Mouse (Mus musculus) brain, embryonic 14.5 days (tissue): ENCODE data around the gene Gm17662. TPM values are rescaled to one million over a fixed set of nuclear protein-coding genes. Genes with fewer than 3 reads are reported as not detected.
A peak's percentile ranks its signal among the peaks of the same experiment; 100 is the strongest.

ENCODE experiments used
- DNase-seq: peaks from one replicate; pipeline ENCODE4 v3.0.0-alpha.2; 2011; ENCODE audit warnings: low read depth
- CTCF ChIP-seq: fragments of 200-500 bp; IDR thresholded peaks from 2 replicates; pipeline ENCODE4 v1.5.1; 2012; ENCODE audit warnings: inconsistent platforms, mild to moderate bottlenecking, moderate library complexity, borderline replicate concordance; ENCODE audit not compliant: insufficient read depth, insufficient read length; ENCODE audit errors: extremely low read depth
- POLR2A ChIP-seq: fragments of 200-500 bp; IDR thresholded peaks from 2 replicates; pipeline ENCODE4 v1.6.1; 2012; ENCODE audit warnings: mild to moderate bottlenecking, inconsistent platforms, borderline replicate concordance; ENCODE audit not compliant: poor library complexity, insufficient read depth, insufficient read length, severe bottlenecking; ENCODE audit errors: extremely low read depth
- polyA plus RNA-seq: library from polyadenylated mRNA; depleted of rRNA; stranded (reverse); fragments of >200 nt; gene quantifications from 2 replicates; pipeline ENCODE4 v1.2.3, GENCODE M21; 2012

The Gm17662 gene
- polyA plus RNA-seq, 1 experiment: not detected

- TF ChIP-seq CTCF: no peak
- no peak for TF ChIP-seq POLR2A
- no peak for DNase-seq
Observed at GRCm38 (mm10) chr4:104842204-104842603, 14.9 kb upstream of the Gm17662 start.

- TF ChIP-seq CTCF (no peak), POLR2A (no peak)
- peak; percentile 43 for DNase-seq
Observed at GRCm38 (mm10) chr4:104843546-104843945, 13.6 kb upstream of the Gm17662 start.

- TF ChIP-seq CTCF (no peak), POLR2A (no peak)
- DNase-seq: no peak
Observed at GRCm38 (mm10) chr4:104855216-104855615, 1.9 kb upstream of the Gm17662 start.

DNA sequence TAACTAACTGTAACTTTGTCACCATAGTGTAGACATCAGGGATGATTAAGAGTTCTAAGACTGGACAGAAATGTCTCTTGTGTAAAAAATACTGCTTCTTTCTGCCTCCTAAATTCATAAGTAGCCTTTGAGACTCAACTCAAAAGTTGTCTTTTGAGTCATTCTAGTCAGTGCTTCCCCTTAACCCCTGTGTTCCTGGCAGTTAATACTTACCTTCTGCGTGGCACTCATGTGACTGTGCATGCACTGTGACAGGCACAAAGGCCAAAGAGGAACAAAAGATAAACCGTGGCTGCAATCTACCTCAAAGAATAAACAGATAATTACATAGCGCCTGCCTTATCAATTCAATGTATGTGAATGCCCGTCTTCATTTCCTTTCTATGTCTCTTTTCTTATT lies 694 bp downstream of the Gm17662 start:
- TF ChIP-seq POLR2A: no peak
- no peak for TF ChIP-seq CTCF
- DNase-seq: no peak

DNA sequence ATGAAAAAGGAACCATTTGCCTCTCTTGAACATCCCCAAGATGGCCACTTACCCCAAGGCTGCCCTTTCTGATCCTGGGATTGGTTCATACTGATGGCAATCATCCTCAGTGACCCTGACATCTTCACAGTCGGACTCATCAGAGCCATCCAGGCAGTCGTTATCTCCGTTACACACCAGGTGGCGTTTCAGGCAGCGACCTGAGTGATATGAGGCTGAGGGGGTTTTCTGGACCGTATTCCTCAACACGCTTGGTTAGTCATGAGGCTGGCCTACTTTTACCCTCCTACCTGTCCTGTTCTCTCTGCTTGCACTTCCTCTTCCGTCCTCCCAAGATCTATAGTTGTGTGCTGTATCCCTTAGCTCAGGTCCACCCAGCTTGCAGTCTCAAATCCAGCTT lies 4.1 kb downstream of the Gm17662 start:
- DNase-seq: no peak
- TF ChIP-seq CTCF (no peak), POLR2A (no peak)

GRCm38 (mm10) chr4:104864397-104864796 lies 7.3 kb downstream of the Gm17662 start:
- no peak for DNase-seq
- TF ChIP-seq CTCF (no peak), POLR2A (no peak)

DNA sequence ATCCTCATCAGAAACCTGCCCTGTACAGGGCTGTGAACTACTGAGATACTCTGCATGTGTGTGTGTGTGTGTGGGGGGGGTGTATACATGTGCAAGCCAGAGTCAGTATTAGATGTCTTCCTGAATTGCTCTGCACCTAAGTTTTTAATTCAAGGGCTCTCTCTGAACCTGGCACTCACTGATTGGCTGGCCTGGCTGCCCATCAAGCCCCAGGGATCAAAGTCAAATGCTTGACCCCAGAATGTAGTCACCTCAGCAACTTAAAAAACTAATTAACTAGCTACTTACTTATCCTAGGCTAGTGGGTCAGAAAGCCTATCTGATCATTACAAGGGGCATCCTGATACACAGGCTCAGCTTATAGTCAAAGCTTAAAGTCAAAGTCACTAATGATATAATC lies 12.5 kb downstream of the Gm17662 start:
- DNase-seq: no peak
- TF ChIP-seq POLR2A: no peak
- no peak for TF ChIP-seq CTCF

DNA sequence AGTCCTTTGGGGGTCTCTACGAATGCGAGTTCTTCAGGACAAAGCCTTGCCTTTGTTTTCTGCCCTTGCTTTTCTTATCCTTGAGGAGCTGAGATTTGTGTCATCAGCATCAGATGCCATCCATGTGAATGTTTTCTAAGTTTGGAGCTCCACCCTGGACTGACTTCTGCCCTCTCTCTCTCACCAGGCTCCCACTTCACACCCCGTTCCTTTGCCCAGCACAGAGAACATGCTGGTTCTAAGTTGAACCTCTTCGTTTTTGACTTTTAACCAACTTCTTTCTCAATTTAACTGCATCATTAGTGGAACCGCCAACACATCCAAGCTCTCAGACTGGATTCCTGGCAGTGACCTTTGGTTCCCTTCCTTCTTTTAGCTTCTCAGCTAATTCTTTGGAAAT lies 13.1 kb downstream of the Gm17662 start:
- no peak for DNase-seq
- TF ChIP-seq POLR2A (no peak), CTCF (no peak)

DNA sequence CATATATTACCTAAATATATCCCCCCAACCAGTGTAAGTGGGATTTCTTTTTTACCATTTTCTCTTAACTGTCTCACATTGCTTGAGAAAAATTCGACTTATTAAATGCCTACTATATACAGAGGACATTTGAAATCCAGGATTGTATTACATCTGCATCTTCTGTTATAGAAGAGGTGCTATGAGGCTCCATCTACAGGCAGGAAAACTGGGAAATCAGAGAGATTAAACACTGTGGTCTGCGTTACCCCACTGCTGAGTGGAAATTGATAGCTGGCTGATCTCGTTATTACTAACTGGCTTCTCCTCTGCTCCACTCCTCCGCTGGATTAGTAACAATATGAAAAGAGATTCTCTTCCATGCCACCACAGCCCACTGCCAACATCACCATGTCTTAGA lies 18.7 kb downstream of the Gm17662 start:
- DNase-seq: no peak
- TF ChIP-seq CTCF (no peak), POLR2A (no peak)

DNA sequence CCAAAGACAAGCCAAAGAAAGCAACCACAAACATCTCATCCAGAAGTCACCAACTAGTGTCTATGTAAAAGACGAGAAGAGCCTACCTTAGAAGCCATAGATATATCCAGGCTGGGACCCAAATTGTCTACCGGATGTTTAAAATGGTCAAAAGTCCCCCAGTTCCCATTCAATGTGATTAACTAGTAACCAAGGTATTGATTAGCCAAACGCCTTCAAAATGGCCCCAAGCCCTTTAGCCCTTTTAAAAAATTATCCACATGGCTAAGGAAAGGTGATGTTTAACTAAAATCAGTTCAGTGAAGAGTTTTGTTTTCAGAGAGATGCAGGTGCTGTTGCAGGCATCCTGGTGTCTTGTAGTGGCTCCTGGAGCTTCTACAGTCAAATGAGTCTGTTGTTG lies 19.2 kb downstream of the Gm17662 start, which contains the start of gene C8a:
Gene C8a (minus strand): TSS at position 76 of the 400 bp plus-strand sequence.
- TF ChIP-seq POLR2A (no peak), CTCF (no peak)
- no peak for DNase-seq

- TF ChIP-seq CTCF (no peak), POLR2A (no peak)
- DNase-seq: no peak
Observed at GRCm38 (mm10) chr4:104887486-104887885, 30.4 kb downstream of the Gm17662 start.

GRCm38 (mm10) chr4:104888499-104889262 lies 31.6 kb downstream of the Gm17662 start:
- TF ChIP-seq CTCF (no peak), POLR2A (no peak)
- peak; percentile 57 for DNase-seq
